Mouse (Mus musculus) forebrain, embryonic 13.5 days (tissue): ENCODE data around the gene Upf3b. TPM values are rescaled to one million over a fixed set of nuclear protein-coding genes. Genes with fewer than 3 reads are reported as not detected.
"Not testable (repeated sequence)": the region's sequence is repeated elsewhere in the genome, so short reads cannot be mapped to it uniquely, and the experiment has no call there.

Experiments
- ATAC-seq: fragments of 200-750 bp; cut with Nextera tagmentation; 2 replicates; pipeline ENCODE4 v1.8.0; 2017
- H3K27ac ChIP-seq: fragments of 300-500 bp; sonication (generic); 2 replicates; pipeline ENCODE4 v1.5.1; 2015; ENCODE audit warnings: inconsistent platforms, mild to moderate bottlenecking, moderate library complexity
- H3K27me3 ChIP-seq: fragments of 300-500 bp; sonication (generic); 2 replicates; pipeline ENCODE4 v1.6.1; 2015; ENCODE audit warnings: mild to moderate bottlenecking, inconsistent platforms
- H3K36me3 ChIP-seq: fragments of 300-500 bp; sonication (generic); 2 replicates; pipeline ENCODE4 v1.6.1; 2015; ENCODE audit warnings: mild to moderate bottlenecking, inconsistent platforms; ENCODE audit not compliant: poor library complexity, severe bottlenecking
- H3K4me1 ChIP-seq: fragments of 300-500 bp; sonication (generic); 2 replicates; pipeline ENCODE4 v1.6.1; 2015; ENCODE audit warnings: inconsistent platforms
- H3K4me2 ChIP-seq: fragments of 300-500 bp; sonication (generic); 2 replicates; pipeline ENCODE4 v1.6.1; 2015; ENCODE audit warnings: inconsistent platforms, mild to moderate bottlenecking, moderate library complexity
- H3K4me3 ChIP-seq: fragments of 300-500 bp; sonication (generic); 2 replicates; pipeline ENCODE4 v1.5.1; 2015; ENCODE audit warnings: mild to moderate bottlenecking, inconsistent platforms
- H3K9ac ChIP-seq: fragments of 300-500 bp; sonication (generic); 2 replicates; pipeline ENCODE4 v1.6.1; 2015; ENCODE audit warnings: mild to moderate bottlenecking, inconsistent platforms
- H3K9me3 ChIP-seq: fragments of 300-500 bp; sonication (generic); replicated peaks from 2 replicates; pipeline ENCODE4 v1.6.1; 2016; ENCODE audit warnings: inconsistent platforms
- WGBS: fragments of 180-500 bp; shearing (Covaris S2); methylation state at CpG from one replicate; pipeline ENCODE4 v1.1.7; 2015; 5-methylcytosine and 5-hydroxymethylcytosine counted together
- polyA plus RNA-seq: library from polyadenylated mRNA; unstranded; fragments of >200 nt; fragmentation: Nextera tagmentation; extraction: Ambion mirVana; gene quantifications from 2 replicates; pipeline ENCODE4 v1.2.1, GENCODE M21; 2015

Gene Upf3b
- polyA plus RNA-seq, 1 experiment from 2014 or later: 34.5 TPM

GRCm38 (mm10) chrX:37103826-37104225 lies 6.3 kb downstream of the Upf3b start:
- 84% methylated on average over 2 of the region's 2 CpGs for WGBS
- Histone ChIP-seq H3K27me3 (no peaks in the 10 kb centered on the region), H3K36me3 (peaks cover 13% of the 10 kb centered on the region), H3K4me2 (no peak overlapping the region), H3K4me3 (no peak overlapping the region), H3K4me1 (peaks cover 3% of the 10 kb centered on the region), H3K9me3 (no peaks in the 10 kb centered on the region), H3K9ac (no peak overlapping the region), H3K27ac (no peak overlapping the region)
- ATAC-seq: no peak

- Histone ChIP-seq H3K36me3 (peaks cover 40% of the 10 kb centered on the region), H3K27ac (no peak overlapping the region), H3K9me3 (no peaks in the 10 kb centered on the region), H3K9ac (no peak overlapping the region), H3K4me3 (no peak overlapping the region), H3K4me2 (no peak overlapping the region), H3K27me3 (no peaks in the 10 kb centered on the region), H3K4me1 (no peaks in the 10 kb centered on the region)
- ATAC-seq: no peak
- WGBS: 91% methylated on average over 3 of the region's 3 CpGs
These were observed 11.4 kb downstream of the Upf3b start for GRCm38 (mm10) chrX:37098681-37099080.

- H3K27ac ChIP-seq: no peak overlapping the region
- 96% methylated on average over 11 of the region's 11 CpGs for whole genome bisulfite sequencing
These were observed 14.9 kb downstream of the Upf3b start for GRCm38 (mm10) chrX:37095106-37095768.

GRCm38 (mm10) chrX:37091457-37091856 lies 18.7 kb downstream of the Upf3b start:
- no peaks in the 10 kb centered on the region for H3K27me3 ChIP-seq
- H3K4me3 ChIP-seq: no peak overlapping the region
- no peak overlapping the region for H3K27ac ChIP-seq
- H3K36me3 ChIP-seq: peaks cover 19% of the 10 kb centered on the region
- H3K4me2 ChIP-seq: no peak overlapping the region
- H3K4me1 ChIP-seq: no peaks in the 10 kb centered on the region
- ATAC-seq: no peak
- no peaks in the 10 kb centered on the region for H3K9me3 ChIP-seq
- H3K9ac ChIP-seq: no peak overlapping the region
- WGBS: 91% methylated on average over 3 of the region's 3 CpGs

More at GRCm38 (mm10) chrX:37095106-37095768, 14.9 kb downstream of the Upf3b start:
- Histone ChIP-seq H3K36me3 (peaks cover 39% of the 10 kb centered on the region), H3K9ac (no peak overlapping the region), H3K4me3 (no peak overlapping the region), H3K27me3 (no peaks in the 10 kb centered on the region), H3K4me1 (no peaks in the 10 kb centered on the region), H3K9me3 (no peaks in the 10 kb centered on the region), H3K4me2 (no peak overlapping the region)
- no peak for ATAC-seq

DNA sequence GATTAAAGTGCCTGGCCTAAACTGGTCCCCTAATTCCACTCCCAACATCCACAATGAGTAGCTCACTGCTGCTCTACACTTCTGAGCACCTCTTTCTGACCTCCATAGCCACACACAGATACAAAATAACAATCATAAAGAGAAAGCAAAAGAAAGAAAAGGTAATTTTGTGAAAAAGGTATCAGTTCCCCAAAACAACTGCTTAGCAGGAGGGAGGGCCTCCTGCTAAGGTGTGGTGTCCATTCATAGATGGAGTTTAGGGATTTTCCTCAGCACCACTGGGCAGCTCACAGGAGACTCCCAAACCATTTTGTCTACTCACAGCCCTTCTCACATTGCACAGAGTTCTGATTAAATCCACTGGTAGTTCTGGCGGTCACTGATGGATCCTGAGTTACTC lies 21.3 kb downstream of the Upf3b start:
- H3K9ac ChIP-seq: no peak overlapping the region
- no peaks in the 10 kb centered on the region for H3K27me3 ChIP-seq
- H3K9me3 ChIP-seq: no peaks in the 10 kb centered on the region
- H3K4me1 ChIP-seq: no peaks in the 10 kb centered on the region
- H3K36me3 ChIP-seq: peaks cover 8% of the 10 kb centered on the region
- H3K4me2 ChIP-seq: no peak overlapping the region
- 79% methylated on average over 1 of the region's 1 CpGs for WGBS
- no peak for ATAC-seq
- H3K27ac ChIP-seq: no peak overlapping the region
- no peak overlapping the region for H3K4me3 ChIP-seq

DNA sequence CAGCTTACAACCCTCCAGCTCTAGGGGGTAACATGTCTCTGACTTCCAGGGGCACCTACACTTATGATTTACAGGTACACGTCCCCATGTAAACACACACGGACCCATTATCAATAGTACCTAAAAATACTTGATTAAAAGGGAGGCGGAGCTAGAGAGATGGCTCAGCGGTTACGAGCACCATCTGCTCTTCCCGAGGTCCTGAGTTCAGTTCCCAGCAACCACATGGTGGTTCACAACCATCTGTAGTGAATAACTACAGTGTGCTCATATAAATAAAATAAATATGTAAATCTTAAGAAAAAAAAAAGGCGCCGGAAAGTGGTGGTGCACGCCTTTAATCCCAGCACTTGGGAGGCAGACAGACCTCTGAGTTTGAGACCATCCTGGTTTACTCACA lies 24.5 kb downstream of the Upf3b start:
- H3K36me3 ChIP-seq: peaks cover 16% of the 10 kb centered on the region; the same call in 1 of the 2 replicates
- H3K9ac ChIP-seq: no peak overlapping the region
- 34% methylated on average over 9 of the region's 9 CpGs for WGBS
- peaks cover 11% of the 10 kb centered on the region for H3K4me1 ChIP-seq
- no peaks in the 10 kb centered on the region for H3K27me3 ChIP-seq
- H3K27ac ChIP-seq: peak overlapping the region; percentile 75
- H3K4me2 ChIP-seq: peak overlapping the region; percentile 76
- ATAC-seq: peak; percentile 50; the same call in 1 of the 2 replicates
- H3K9me3 ChIP-seq: no peaks in the 10 kb centered on the region
- peak overlapping the region; percentile 57 for H3K4me3 ChIP-seq

DNA sequence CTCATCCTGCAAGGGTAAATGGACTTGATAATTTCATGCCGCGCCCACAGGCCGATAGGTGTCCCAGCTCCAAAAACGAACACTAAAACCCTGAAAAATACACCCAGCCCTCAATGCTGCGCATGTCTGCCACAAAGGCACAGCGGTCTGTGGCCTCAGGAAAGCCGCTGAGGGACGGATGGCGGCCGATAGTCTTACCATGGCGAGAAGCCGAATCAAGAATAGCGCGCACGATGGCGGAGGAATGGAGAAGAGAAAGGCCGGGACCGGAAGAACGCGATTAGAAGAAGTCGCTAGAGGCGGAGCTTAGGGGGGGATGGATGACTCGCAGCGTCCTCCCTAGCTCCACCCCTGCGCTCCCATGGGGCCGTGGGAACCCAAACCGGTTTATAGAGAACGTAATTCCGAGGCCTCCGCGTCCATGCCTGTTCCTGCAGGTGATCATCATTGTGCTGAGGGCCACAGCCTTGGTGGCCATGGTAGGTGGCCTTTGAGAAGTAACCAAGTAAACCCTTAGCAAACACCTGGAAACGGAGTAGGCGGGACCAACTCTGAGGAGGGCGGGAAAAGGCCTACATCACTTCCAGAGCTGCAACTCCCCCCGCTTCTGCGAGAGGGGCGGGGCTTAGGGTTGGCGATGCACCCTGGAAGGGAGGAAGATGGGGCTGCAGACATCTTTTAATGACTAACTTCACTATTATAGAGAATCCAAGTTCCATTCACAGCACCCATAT lies 25.0 kb downstream of the Upf3b start, which contains the start of gene Rpl39:
TSS of gene Rpl39 (minus strand) at position 476 of the 734 bp plus-strand sequence.
- H3K27me3 ChIP-seq: no peaks in the 10 kb centered on the region
- peak within 1 kb of the TSS; percentile 76 for H3K4me2 ChIP-seq
- WGBS: 19% methylated on average over 36 of the region's 38 CpGs
- H3K9me3 ChIP-seq: no peaks in the 10 kb centered on the region
- H3K36me3 ChIP-seq: peaks cover 17% of the 10 kb centered on the region; the same call in 1 of the 2 replicates
- H3K9ac ChIP-seq: peak within 1 kb of the TSS; percentile 78
- H3K4me1 ChIP-seq: peaks cover 11% of the 10 kb centered on the region
- peak within 1 kb of the TSS; percentile 75 for H3K27ac ChIP-seq
- ATAC-seq: peak; percentile 95
- peak within 1 kb of the TSS; percentile 57 for H3K4me3 ChIP-seq

GRCm38 (mm10) chrX:37084318-37084926 lies 25.7 kb downstream of the Upf3b start:
- Histone ChIP-seq H3K4me3 (peak overlapping the region; percentile 57), H3K4me2 (peak overlapping the region; percentile 76), H3K27me3 (no peaks in the 10 kb centered on the region), H3K4me1 (peaks cover 11% of the 10 kb centered on the region), H3K9ac (peak overlapping the region; percentile 78), H3K36me3 (peaks cover 17% of the 10 kb centered on the region; the same call in 1 of the 2 replicates), H3K27ac (peak overlapping the region; percentile 75), H3K9me3 (no peaks in the 10 kb centered on the region)
- peak; percentile 52 for ATAC-seq
- 16% methylated on average over 19 of the region's 19 CpGs for WGBS

GRCm38 (mm10) chrX:37081194-37081593 lies 28.9 kb downstream of the Upf3b start:
- Histone ChIP-seq H3K9me3 (no peaks in the 10 kb centered on the region), H3K9ac (no peak overlapping the region), H3K27me3 (no peaks in the 10 kb centered on the region), H3K4me2 (no peak overlapping the region), H3K4me1 (peaks cover 11% of the 10 kb centered on the region), H3K27ac (no peak overlapping the region), H3K4me3 (no peak overlapping the region), H3K36me3 (peaks cover 17% of the 10 kb centered on the region; the same call in 1 of the 2 replicates)
- WGBS: 65% methylated on average over 6 of the region's 6 CpGs
- ATAC-seq: no peak

DNA sequence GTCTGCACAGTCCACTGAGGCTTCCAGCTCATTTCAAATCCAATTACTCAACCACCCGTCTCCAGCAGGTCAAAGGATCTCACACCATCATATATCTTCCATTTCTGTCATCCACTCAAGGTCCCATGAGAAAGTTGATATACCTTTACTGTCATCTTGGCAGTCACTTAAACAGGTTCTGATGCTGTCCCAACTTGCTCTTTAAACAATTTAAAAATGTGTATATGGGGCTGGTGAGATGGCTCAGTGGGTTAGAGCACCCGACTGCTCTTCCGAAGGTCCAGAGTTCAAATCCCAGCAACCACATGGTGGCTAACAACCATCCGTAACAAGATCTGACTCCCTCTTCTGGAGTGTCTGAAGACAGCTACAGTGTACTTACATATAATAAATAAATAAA lies 29.8 kb downstream of the Upf3b start:
- H3K27ac ChIP-seq, H3K9ac ChIP-seq, H3K4me2 ChIP-seq, H3K9me3 ChIP-seq, H3K4me3 ChIP-seq, ATAC-seq, H3K27me3 ChIP-seq: not testable (repeated sequence)
- WGBS: 68% methylated on average over 4 of the region's 4 CpGs
- peaks cover 11% of the 10 kb centered on the region for H3K4me1 ChIP-seq
- peaks cover 17% of the 10 kb centered on the region; the same call in 1 of the 2 replicates for H3K36me3 ChIP-seq

GRCm38 (mm10) chrX:37076651-37077050 lies 33.5 kb downstream of the Upf3b start:
- no peaks in the 10 kb centered on the region for H3K27me3 ChIP-seq
- no peak for ATAC-seq
- no peak overlapping the region for H3K27ac ChIP-seq
- peaks cover 9% of the 10 kb centered on the region; the same call in 1 of the 2 replicates for H3K36me3 ChIP-seq
- no peak overlapping the region for H3K4me3 ChIP-seq
- no peak overlapping the region for H3K9ac ChIP-seq
- H3K4me2 ChIP-seq: no peak overlapping the region
- no peaks in the 10 kb centered on the region for H3K4me1 ChIP-seq
- H3K9me3 ChIP-seq: no peaks in the 10 kb centered on the region
- 80% methylated on average over 8 of the region's 8 CpGs for WGBS
